Mouse (Mus musculus) kidney, embryonic 15.5 days (tissue): ENCODE measurements around the gene Plxnb3. TPM values are rescaled to one million over a fixed set of nuclear protein-coding genes. Genes with fewer than 3 reads are reported as not detected.
"Not testable (repeated sequence)": the region's sequence is repeated elsewhere in the genome, so short reads cannot be mapped to it uniquely, and the experiment has no call there.

Experiments
- ATAC-seq: fragments of 200-750 bp; cut with Nextera tagmentation; replicated peaks from 2 replicates; pipeline ENCODE4 v1.8.0; 2017; ENCODE audit warnings: moderate TSS enrichment; ENCODE audit not compliant: low FRiP score
- H3K27ac ChIP-seq: fragments of 300-500 bp; sonication (generic); 2 replicates; pipeline ENCODE4 v1.5.1; 2015; ENCODE audit warnings: mild to moderate bottlenecking, inconsistent platforms
- H3K27me3 ChIP-seq: fragments of 300-500 bp; sonication (generic); 2 replicates; pipeline ENCODE4 v1.6.1; 2015; ENCODE audit warnings: inconsistent platforms
- H3K36me3 ChIP-seq: fragments of 300-500 bp; sonication (generic); 2 replicates; pipeline ENCODE4 v1.6.1; 2015; ENCODE audit warnings: inconsistent platforms
- H3K4me1 ChIP-seq: fragments of 300-500 bp; sonication (generic); 2 replicates; pipeline ENCODE4 v1.6.1; 2015; ENCODE audit warnings: inconsistent platforms
- H3K4me2 ChIP-seq: fragments of 300-500 bp; sonication (generic); 2 replicates; pipeline ENCODE4 v1.6.1; 2015; ENCODE audit warnings: moderate library complexity, mild to moderate bottlenecking, inconsistent platforms
- H3K4me3 ChIP-seq: fragments of 300-500 bp; sonication (generic); replicated peaks from 2 replicates; pipeline ENCODE4 v1.5.1; 2015; ENCODE audit warnings: mild to moderate bottlenecking, inconsistent platforms
- H3K9ac ChIP-seq: fragments of 300-500 bp; sonication (generic); 2 replicates; pipeline ENCODE4 v1.6.1; 2015; ENCODE audit warnings: mild to moderate bottlenecking, inconsistent platforms
- H3K9me3 ChIP-seq: fragments of 300-500 bp; sonication (generic); replicated peaks from 2 replicates; pipeline ENCODE4 v1.6.1; 2016; ENCODE audit warnings: inconsistent platforms
- WGBS: fragments of 180-500 bp; shearing (Covaris S2); methylation state at CpG from one replicate; pipeline ENCODE4 v1.1.7; 2015; ENCODE audit warnings: mixed read lengths; 5-methylcytosine and 5-hydroxymethylcytosine counted together
- polyA plus RNA-seq: library from polyadenylated mRNA; unstranded; fragments of >200 nt; fragmentation: Nextera tagmentation; extraction: Ambion mirVana; gene quantifications from 2 replicates; pipeline ENCODE4 v1.2.1, GENCODE M21; 2015

Gene Plxnb3
- 0.14 and 0.44 TPM in 2 replicates for polyA plus RNA-seq

DNA sequence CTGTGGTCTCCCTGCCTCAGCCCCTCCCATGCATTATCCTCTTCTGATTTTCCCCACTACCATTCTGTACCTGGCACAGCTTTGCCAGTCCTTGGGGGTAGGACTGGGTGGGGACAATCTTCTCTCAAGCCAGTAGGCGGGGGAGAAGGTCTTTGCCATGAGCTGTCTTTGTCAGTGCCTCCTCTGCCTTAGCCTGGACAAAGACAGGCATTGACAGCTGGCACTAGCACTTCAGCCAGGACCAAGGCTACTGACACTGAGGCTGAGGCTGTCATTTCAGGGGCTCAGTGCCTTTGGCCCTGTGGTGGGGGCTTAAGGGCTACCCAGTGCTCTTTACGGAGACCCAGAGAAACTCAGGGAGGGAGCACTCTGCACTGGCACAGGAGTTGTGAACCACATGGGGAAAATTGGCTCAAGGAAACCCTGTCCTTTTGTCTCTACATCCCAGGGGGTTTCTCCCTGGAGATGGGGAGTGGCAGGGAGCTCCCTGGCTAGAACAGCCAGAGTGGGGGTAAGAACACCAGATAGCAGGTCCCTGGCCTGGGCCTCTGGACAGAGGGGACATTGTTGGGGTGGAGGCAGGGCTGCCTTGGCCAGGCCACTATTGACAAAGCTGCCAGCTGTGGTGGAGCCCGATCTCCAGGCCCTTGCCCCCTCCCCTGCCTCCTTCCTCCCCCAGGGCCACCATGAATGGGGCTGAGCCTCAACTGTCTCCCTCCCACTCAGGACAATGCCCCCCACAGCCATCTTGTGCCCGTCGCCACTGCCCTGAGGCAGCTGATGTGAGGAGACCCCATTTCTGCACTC lies at the start of gene Plxnb3:
Gene Plxnb3, plus strand, starts transcription at position 757 of the 807 bp plus-strand sequence.
- no peak for ATAC-seq
- Histone ChIP-seq H3K27me3 (peaks cover 25% of the 10 kb centered on the region; the same call in 1 of the 2 replicates), H3K4me1 (no peaks in the 10 kb centered on the region), H3K4me2 (no peak within 1 kb of the TSS), H3K27ac (no peak within 1 kb of the TSS), H3K4me3 (no peak within 1 kb of the TSS), H3K9ac (no peak within 1 kb of the TSS), H3K36me3 (no peaks in the 10 kb centered on the region), H3K9me3 (no peaks in the 10 kb centered on the region)
- WGBS = 80% methylated on average over 5 of the region's 5 CpGs

DNA sequence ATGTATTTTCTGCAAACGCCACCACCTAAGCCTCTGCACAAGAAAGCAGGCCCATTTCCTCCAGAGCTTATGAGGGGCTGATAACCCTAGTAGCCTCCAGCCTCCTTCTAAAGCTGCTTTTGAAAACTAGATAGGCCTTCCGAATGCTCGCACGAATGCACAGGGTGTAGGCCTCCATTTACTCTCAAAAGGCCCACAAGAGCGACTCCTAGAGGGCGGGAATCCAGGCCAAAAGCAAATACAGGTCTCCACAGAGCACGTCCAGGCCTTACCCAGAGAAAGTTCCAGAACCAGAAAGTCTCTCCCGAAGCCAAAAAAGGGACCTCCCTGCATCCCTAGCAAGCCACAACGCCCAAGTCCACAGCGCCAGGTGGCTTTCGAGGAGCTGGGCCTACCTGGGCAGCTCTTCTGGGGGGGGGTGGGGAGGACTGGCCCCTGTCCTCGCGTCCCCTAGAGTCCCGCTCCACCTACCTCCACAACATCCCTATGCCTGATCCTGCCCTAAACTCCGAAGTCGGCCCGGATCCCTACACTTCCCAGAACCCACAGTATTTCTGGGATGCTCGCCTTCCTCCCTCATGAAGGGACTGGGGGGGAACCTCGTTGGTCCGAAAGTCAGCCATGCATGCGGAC lies 41.3 kb upstream of the Plxnb3 start:
- H3K9me3 ChIP-seq = no peaks in the 10 kb centered on the region
- peak overlapping the region; percentile 63 for H3K9ac ChIP-seq
- peak overlapping the region; percentile 67 for H3K4me2 ChIP-seq
- peak; percentile 0; the same call in 1 of the 2 replicates for ATAC-seq
- H3K27ac ChIP-seq = peak overlapping the region; percentile 86
- peaks cover 19% of the 10 kb centered on the region for H3K36me3 ChIP-seq
- peaks cover 33% of the 10 kb centered on the region for H3K4me1 ChIP-seq
- no peaks in the 10 kb centered on the region for H3K27me3 ChIP-seq
- H3K4me3 ChIP-seq = peak overlapping the region; percentile 58
- 23% methylated on average over 21 of the region's 21 CpGs for WGBS

DNA sequence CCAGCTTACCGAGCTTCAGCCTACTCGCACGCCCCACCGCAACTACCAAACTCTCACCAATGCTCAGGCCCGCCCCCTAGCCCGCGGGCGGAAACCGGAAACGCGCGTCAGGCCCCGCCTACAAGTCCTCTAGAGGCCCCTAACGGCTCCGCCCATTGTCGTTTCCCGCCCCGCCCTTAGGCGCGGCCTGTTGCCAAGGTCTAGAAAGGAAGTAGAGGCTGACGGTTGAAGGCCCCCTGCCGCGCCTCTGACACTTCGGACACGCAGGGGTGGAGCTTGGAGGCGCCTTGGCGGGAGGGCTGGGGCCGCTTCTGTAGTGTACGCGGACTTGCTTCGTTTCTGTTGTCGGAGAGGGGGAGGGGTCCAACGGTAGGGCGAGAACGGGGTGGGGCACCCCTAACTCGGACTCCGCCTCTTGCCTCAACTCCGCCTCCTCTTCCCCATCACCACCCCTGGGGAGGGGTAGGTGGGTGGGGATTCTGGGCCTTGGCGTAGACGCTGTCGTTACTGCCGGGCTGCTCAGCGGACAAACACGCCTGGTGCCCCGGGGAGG lies 40.7 kb upstream of the Plxnb3 start, which contains the start of the genes Bcap31 and Abcd1:
Gene Bcap31, minus strand, starts transcription at position 67 of the 553 bp plus-strand sequence.
Gene Abcd1, plus strand, starts transcription at position 489 of the 553 bp plus-strand sequence.
- H3K27ac ChIP-seq = peak within 1 kb of the TSS; percentile 86
- peak within 1 kb of the TSS; percentile 67 for H3K4me2 ChIP-seq
- peak within 1 kb of the TSS; percentile 58 for H3K4me3 ChIP-seq
- peak within 1 kb of the TSS; percentile 63 for H3K9ac ChIP-seq
- H3K36me3 ChIP-seq = peaks cover 13% of the 10 kb centered on the region; the same call in 1 of the 2 replicates
- no peaks in the 10 kb centered on the region for H3K27me3 ChIP-seq
- H3K9me3 ChIP-seq = no peaks in the 10 kb centered on the region
- peaks cover 33% of the 10 kb centered on the region for H3K4me1 ChIP-seq
- WGBS = 22% methylated on average over 35 of the region's 45 CpGs
- ATAC-seq = peak; percentile 94

DNA sequence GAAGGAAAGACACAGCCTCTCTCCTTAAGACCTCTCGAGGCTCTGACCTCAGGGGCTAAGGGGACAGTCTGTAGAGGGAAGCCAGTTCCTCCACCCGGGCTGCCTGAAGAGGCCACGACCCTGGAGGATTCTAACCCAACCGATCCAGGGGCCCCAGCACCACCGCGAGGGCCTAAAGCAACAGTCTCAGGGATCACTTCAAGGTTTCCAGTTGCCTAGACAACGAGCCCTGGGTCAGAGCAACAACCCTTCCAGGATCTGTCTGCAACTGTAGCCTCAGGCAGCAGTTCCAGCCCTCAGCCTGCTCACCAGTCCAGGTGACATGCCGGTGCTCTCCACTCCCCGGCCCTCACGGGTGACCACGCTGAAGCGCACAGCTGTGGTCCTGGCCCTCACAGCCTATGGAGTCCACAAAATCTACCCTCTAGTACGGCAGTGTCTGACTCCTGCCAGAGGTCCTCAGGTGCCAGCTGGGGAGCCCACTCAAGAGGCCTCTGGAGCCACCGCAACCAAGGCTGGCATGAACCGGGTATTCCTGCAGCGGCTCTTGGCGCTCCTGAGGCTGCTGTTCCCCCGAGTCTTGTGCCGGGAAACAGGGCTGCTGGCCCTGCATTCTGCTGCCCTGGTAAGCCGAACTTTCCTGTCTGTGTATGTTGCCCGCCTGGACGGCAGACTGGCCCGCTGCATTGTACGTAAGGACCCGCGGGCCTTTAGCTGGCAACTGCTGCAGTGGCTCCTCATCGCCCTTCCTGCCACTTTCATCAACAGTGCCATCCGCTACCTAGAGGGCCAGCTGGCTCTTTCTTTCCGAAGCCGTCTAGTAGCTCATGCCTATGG lies 40.0 kb upstream of the Plxnb3 start:
- 30% methylated on average over 30 of the region's 30 CpGs for WGBS
- peak; percentile 52 for ATAC-seq
- H3K36me3 ChIP-seq = peaks cover 8% of the 10 kb centered on the region; the same call in 1 of the 2 replicates

DNA sequence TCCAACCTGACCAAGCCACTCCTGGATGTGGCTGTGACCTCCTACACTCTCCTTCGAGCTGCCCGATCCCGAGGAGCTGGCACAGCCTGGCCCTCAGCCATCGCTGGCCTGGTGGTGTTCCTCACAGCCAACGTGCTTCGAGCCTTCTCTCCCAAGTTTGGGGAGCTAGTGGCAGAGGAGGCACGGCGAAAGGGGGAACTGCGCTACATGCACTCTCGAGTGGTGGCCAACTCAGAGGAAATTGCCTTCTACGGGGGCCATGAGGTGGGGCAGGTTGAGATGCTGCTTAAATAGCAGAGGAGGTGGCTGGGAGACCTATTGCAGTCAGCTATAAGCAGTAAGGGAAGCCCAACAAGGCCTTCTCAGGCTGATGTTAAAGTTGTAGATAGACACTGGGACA lies 39.2 kb upstream of the Plxnb3 start:
- Histone ChIP-seq H3K9ac (no peak overlapping the region), H3K4me1 (peaks cover 33% of the 10 kb centered on the region), H3K27me3 (no peaks in the 10 kb centered on the region), H3K36me3 (0 out of 2 replicates have a peak, but pooled peaks cover 2% of the 10 kb centered on the region), H3K9me3 (no peaks in the 10 kb centered on the region), H3K4me3 (peak overlapping the region; percentile 58), H3K27ac (no peak overlapping the region), H3K4me2 (peak overlapping the region; percentile 67)
- 54% methylated on average over 11 of the region's 11 CpGs for WGBS
- ATAC-seq = no peak

More for the DNA sequence above, 40.0 kb upstream of the Plxnb3 start:
- H3K9me3 ChIP-seq = no peaks in the 10 kb centered on the region
- peak overlapping the region; percentile 45 for H3K9ac ChIP-seq
- peak overlapping the region; percentile 86 for H3K27ac ChIP-seq
- H3K4me3 ChIP-seq = peak overlapping the region; percentile 58
- H3K4me1 ChIP-seq = peaks cover 33% of the 10 kb centered on the region
- peak overlapping the region; percentile 67 for H3K4me2 ChIP-seq
- no peaks in the 10 kb centered on the region for H3K27me3 ChIP-seq

DNA sequence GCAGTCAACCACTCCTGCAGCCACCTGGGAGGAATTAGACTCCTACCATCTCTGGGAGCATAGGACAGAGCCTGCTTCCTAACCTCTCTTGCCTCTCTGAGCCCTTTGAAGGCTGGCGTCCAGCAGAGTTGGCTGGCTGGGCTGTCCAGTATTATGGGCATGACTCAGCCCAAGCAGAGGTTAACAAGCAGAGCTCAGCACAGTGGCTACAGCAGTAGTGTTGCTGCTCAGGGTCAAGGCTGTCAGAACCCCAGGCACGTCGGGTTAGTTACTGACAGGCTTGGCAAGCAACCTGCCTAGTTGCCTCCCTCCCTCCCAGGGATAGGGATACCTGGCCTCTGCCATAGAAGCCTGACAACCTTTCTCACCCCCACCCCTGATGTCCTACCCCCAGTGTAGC lies 38.6 kb upstream of the Plxnb3 start:
- H3K27me3 ChIP-seq = no peaks in the 10 kb centered on the region
- WGBS = 44% methylated on average over 3 of the region's 3 CpGs
- H3K36me3 ChIP-seq = no peaks in the 10 kb centered on the region
- H3K4me3 ChIP-seq = no peak overlapping the region
- peak overlapping the region; percentile 67 for H3K4me2 ChIP-seq
- peaks cover 33% of the 10 kb centered on the region for H3K4me1 ChIP-seq
- ATAC-seq = no peak
- no peak overlapping the region for H3K9ac ChIP-seq
- no peaks in the 10 kb centered on the region for H3K9me3 ChIP-seq
- H3K27ac ChIP-seq = peak overlapping the region; percentile 45; the same call in 1 of the 2 replicates

DNA sequence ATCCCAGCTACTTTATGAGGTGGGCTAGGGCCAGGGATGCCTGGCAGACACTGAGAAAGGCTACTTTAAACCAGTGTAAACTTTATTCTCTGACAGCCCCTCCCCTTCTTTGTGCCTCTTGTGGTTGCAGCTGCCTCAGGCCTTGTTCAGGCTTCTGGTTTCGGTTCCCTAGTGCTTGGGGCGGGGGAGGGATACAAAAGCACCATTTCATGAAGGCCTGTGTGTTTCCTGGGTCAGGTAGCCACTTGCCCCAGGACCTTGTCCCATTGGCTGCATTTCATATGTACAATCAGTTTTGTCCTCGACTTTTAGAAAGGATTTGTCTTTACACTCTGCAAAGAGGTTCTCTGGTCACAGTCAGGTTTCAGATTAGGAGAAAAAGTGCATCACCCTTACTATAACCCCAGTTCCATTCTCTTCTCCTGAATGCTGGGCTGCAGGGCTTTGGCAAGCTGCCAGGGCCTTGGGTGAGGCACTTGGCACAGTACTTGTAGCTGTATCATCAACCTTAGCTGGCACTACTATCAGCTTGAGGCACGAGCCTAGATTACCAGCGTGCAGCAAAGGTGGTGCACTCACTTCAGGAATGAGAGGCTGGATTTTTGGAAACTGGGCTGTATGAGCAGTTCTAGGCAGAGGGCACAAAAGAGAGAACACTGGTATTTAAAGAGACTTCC lies 38.1 kb upstream of the Plxnb3 start:
- H3K4me2 ChIP-seq = peak overlapping the region; percentile 67

DNA sequence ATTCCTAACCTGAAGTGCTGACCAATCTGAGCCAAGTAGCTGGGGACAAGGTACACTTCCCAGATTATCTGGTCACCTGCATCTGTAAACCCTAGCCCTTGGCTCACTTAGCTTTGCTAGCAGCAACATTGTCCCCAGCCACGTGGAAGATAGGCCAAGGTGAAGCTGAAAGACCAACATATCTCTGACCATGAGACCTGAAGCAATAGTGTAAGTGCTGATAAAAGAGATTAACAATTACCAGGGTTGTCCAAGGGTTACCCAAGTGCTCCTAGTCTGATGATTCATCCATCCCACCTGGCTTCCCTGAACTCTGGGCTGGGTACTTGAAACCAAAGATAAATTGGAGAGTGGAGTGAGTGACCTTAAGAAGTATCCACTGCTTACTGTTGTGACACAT lies 26.0 kb upstream of the Plxnb3 start:
- H3K36me3 ChIP-seq = peaks cover 9% of the 10 kb centered on the region; the same call in 1 of the 2 replicates
- peaks cover 2% of the 10 kb centered on the region for H3K27me3 ChIP-seq
- no peaks in the 10 kb centered on the region for H3K4me1 ChIP-seq
- H3K4me3 ChIP-seq = no peak overlapping the region
- no peak overlapping the region for H3K27ac ChIP-seq
- no peak overlapping the region for H3K9ac ChIP-seq
- ATAC-seq = no peak
- WGBS = 45% methylated on average over 1 of the region's 1 CpGs
- H3K9me3 ChIP-seq = no peaks in the 10 kb centered on the region
- no peak overlapping the region for H3K4me2 ChIP-seq

More for the DNA sequence above, 38.1 kb upstream of the Plxnb3 start:
- WGBS = 52% methylated on average over 5 of the region's 5 CpGs
- Histone ChIP-seq H3K36me3 (no peaks in the 10 kb centered on the region), H3K4me1 (peaks cover 33% of the 10 kb centered on the region), H3K27me3 (no peaks in the 10 kb centered on the region), H3K4me3 (no peak overlapping the region), H3K9me3 (no peaks in the 10 kb centered on the region), H3K27ac (peak overlapping the region; percentile 45), H3K9ac (no peak overlapping the region)
- ATAC-seq = no peak

DNA sequence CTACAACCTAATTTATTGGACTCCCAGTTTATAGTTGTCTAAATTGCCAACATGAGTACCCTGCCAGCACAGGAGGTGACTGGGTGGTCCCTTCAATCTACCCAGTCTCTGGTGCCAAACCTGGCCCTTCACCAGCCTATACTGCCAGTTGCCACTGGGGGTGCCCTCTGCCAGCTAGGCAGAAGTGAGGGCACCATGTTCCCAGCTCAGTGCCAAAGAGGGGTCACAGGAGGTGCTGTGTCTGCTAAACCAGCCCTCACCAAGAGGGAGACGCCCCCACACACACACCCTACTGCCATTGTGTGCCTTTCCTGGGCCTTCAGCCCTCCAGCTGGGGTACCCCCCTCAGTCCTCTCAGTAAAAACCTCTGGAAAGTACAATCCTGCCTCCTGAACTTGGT lies 18.7 kb upstream of the Plxnb3 start:
- WGBS = 61% methylated on average over 1 of the region's 1 CpGs
- H3K36me3 ChIP-seq = no peaks in the 10 kb centered on the region
- H3K4me2 ChIP-seq = no peak overlapping the region
- H3K9ac ChIP-seq = no peak overlapping the region
- H3K27ac ChIP-seq = no peak overlapping the region
- no peak overlapping the region for H3K4me3 ChIP-seq
- H3K4me1 ChIP-seq = no peaks in the 10 kb centered on the region
- H3K9me3 ChIP-seq = no peaks in the 10 kb centered on the region
- no peak for ATAC-seq
- peaks cover 2% of the 10 kb centered on the region for H3K27me3 ChIP-seq

DNA sequence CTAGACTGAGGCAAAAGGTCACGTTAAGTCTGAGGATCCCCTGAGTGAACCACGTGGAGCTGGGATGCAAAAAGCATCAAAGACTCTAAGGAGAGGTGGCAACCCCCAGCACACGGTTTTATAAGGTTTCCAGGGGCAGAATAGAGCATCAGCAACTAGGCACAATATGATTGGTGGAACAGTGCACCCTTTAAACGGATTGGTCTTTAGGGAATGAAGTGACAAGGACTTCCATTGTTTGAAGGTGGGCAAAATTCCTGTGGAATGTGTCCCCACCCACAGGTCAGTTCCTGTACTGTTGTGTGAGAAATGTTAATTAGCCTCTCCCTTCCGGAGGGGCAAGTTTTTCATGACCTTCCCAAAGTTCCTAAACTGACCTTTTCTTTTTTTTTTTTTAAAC lies 17.7 kb upstream of the Plxnb3 start:
- WGBS = 66% methylated on average over 5 of the region's 5 CpGs
- no peak overlapping the region for H3K4me3 ChIP-seq
- ATAC-seq = no peak

DNA sequence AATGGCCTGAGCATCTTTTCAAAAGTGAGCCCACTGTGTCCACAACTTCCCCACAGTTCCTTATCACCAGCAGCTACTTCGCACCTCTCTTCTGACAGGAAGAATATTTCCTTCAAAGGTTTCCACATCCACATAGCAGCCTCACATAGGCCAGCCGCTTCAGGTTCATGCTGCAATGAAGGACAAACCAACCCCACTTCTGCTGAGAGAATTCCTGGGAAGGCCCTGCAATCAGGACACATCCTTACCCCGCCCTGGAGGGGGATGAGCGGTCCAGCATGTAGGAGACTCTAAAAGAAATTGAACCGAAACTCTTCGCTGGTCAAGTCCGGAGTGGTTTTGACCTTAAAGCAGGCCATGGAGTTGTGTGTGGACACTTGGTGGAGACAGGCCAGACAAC lies 17.0 kb upstream of the Plxnb3 start:
- not testable (repeated sequence) for H3K27ac ChIP-seq, ATAC-seq, H3K4me1 ChIP-seq, H3K36me3 ChIP-seq, H3K4me3 ChIP-seq, H3K9ac ChIP-seq, H3K9me3 ChIP-seq, H3K27me3 ChIP-seq, H3K4me2 ChIP-seq
- WGBS = 91% methylated on average over 7 of the region's 7 CpGs

More for the DNA sequence above, 17.7 kb upstream of the Plxnb3 start:
- Histone ChIP-seq H3K9me3 (no peaks in the 10 kb centered on the region), H3K27ac (no peak overlapping the region), H3K9ac (no peak overlapping the region), H3K4me1 (no peaks in the 10 kb centered on the region), H3K4me2 (no peak overlapping the region), H3K36me3 (no peaks in the 10 kb centered on the region), H3K27me3 (peaks cover 2% of the 10 kb centered on the region)
